Mouse (Mus musculus) olfactory bulb, adult 2 months (tissue): ENCODE data around the gene Rab20.

Experiments
- CTCF ChIP-seq: fragments of 200-500 bp; IDR thresholded peaks from 2 replicates; pipeline ENCODE4 v1.5.1; 2012; ENCODE audit warnings: low read depth, mild to moderate bottlenecking, low read length, moderate library complexity; ENCODE audit not compliant: insufficient read depth
- POLR2A ChIP-seq: fragments of 200-500 bp; IDR thresholded peaks from 2 replicates; pipeline ENCODE4 v1.6.1; 2012; ENCODE audit warnings: mild to moderate bottlenecking, low read depth, low read length, moderate library complexity; ENCODE audit not compliant: insufficient read depth

DNA sequence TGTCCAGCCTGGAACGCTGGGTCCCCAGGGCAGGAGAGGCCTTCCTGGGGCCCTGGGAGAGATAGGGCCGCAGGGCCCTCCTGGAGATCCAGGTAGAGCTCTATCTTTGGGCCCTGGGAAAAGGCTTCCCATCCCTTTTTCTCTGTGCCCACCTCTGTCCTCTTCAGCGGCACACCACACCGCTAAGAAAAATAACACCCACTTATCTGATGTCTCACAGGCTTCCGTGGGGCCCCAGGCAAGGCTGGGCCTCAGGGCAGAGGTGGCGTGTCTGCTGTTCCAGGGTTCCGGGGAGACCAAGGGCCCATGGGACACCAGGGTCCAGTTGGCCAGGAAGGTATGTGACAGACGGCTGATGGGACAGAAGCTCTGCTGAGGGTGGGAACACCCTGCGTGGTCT is 34.9 kb downstream of the Rab20 start:
- TF ChIP-seq CTCF (no peak), POLR2A (no peak)
